Mouse (Mus musculus): ENCODE results near the gene Ankk1. TPM values are rescaled to one million over a fixed set of nuclear protein-coding genes. Genes with fewer than 3 reads are reported as not detected.

The Ankk1 gene
- total RNA-seq (2014; rRNA removed) (0.10 and 0.18 TPM in 2 replicates), polyA plus RNA-seq (2015; fragmentation: Nextera tagmentation; extraction: Ambion mirVana) (not detected in 2 replicates)

- TF ChIP-seq CTCF (IDR thresholded peaks at IDR 0.05; ENCODE audit: low read depth), result no peak
- H3K36me3 ChIP-seq (ENCODE audit: insufficient read depth, low read length), result no peaks in the 10 kb centered on the region
Measured at GRCm38 (mm10) chr9:49426921-49427320, at the start of gene Ankk1. Gene Ankk1, minus strand, starts transcription at chr9:49427021.

GRCm38 (mm10) chr9:49472126-49472525 lies 45.3 kb upstream of the Ankk1 start:
- Histone ChIP-seq H3K9me3 (ENCODE audit: low read length) (no peaks in the 10 kb centered on the region), H3K36me3 (ENCODE audit: insufficient read depth, low read length) (no peaks in the 10 kb centered on the region), H3K4me3 (ENCODE audit: low read length) (no peak overlapping the region), H3K27me3 (ENCODE audit: insufficient read depth, low read length) (no peaks in the 10 kb centered on the region), H3K9ac (replicated peaks; ENCODE audit: low read length) (no peak overlapping the region), H3K4me2 (ENCODE audit: low read depth, low read length) (no peak overlapping the region), H3K27ac (no peak overlapping the region), H3K4me1 (ENCODE audit: insufficient read depth, low read length) (no peaks in the 10 kb centered on the region)
- 75% methylated on average over 11 of the region's 11 CpGs for WGBS
- DNase-seq (ENCODE audit: low spot score), result no peak
- no peak for TF ChIP-seq CTCF (IDR thresholded peaks at IDR 0.05; ENCODE audit: low read depth)
- ATAC-seq, result no peak

More at GRCm38 (mm10) chr9:49426921-49427320, at the start of gene Ankk1:
- Histone ChIP-seq H3K4me2 (ENCODE audit: low read depth, low read length) (no peak within 1 kb of the TSS), H3K27ac (no peak within 1 kb of the TSS), H3K4me3 (ENCODE audit: low read length) (no peak within 1 kb of the TSS), H3K4me1 (ENCODE audit: insufficient read depth, low read length) (peaks cover 6% of the 10 kb centered on the region; the same call in 1 of the 2 replicates), H3K9ac (replicated peaks; ENCODE audit: low read length) (no peak within 1 kb of the TSS), H3K27me3 (ENCODE audit: insufficient read depth, low read length) (no peaks in the 10 kb centered on the region), H3K9me3 (ENCODE audit: low read length) (no peaks in the 10 kb centered on the region)
- DNase-seq (ENCODE audit: low spot score) (no peak), ATAC-seq (no peak)
- 85% methylated on average over 7 of the region's 7 CpGs for WGBS

- 54% methylated on average over 6 of the region's 6 CpGs for WGBS
- Histone ChIP-seq H3K4me1 (ENCODE audit: insufficient read depth, low read length) (no peaks in the 10 kb centered on the region), H3K9ac (replicated peaks; ENCODE audit: low read length) (no peak overlapping the region), H3K27me3 (ENCODE audit: insufficient read depth, low read length) (no peaks in the 10 kb centered on the region), H3K36me3 (ENCODE audit: insufficient read depth, low read length) (no peaks in the 10 kb centered on the region), H3K9me3 (ENCODE audit: low read length) (no peaks in the 10 kb centered on the region), H3K4me3 (ENCODE audit: low read length) (no peak overlapping the region), H3K27ac (no peak overlapping the region), H3K4me2 (ENCODE audit: low read depth, low read length) (no peak overlapping the region)
- no peak for ATAC-seq
- peak; percentile 23 for DNase-seq (ENCODE audit: low spot score)
- no peak for TF ChIP-seq CTCF (IDR thresholded peaks at IDR 0.05; ENCODE audit: low read depth)
Measured at GRCm38 (mm10) chr9:49470946-49471345, 44.1 kb upstream of the Ankk1 start.

- DNase-seq (ENCODE audit: low spot score) (no peak), ATAC-seq (no peak)
- H3K9ac ChIP-seq (replicated peaks; ENCODE audit: low read length), result no peak overlapping the region
- no peak overlapping the region for H3K4me2 ChIP-seq (ENCODE audit: low read depth, low read length)
- H3K4me3 ChIP-seq (ENCODE audit: low read length), result no peak overlapping the region
- WGBS, result 93% methylated on average over 19 of the region's 19 CpGs
- no peaks in the 10 kb centered on the region for H3K9me3 ChIP-seq (ENCODE audit: low read length)
- TF ChIP-seq CTCF (IDR thresholded peaks at IDR 0.05; ENCODE audit: low read depth), result no peak
- H3K4me1 ChIP-seq (ENCODE audit: insufficient read depth, low read length), result no peaks in the 10 kb centered on the region
- H3K27ac ChIP-seq, result no peak overlapping the region
- no peaks in the 10 kb centered on the region for H3K27me3 ChIP-seq (ENCODE audit: insufficient read depth, low read length)
- no peaks in the 10 kb centered on the region for H3K36me3 ChIP-seq (ENCODE audit: insufficient read depth, low read length)
Measured at GRCm38 (mm10) chr9:49470006-49470405, 43.2 kb upstream of the Ankk1 start.

- H3K9me3 ChIP-seq (ENCODE audit: low read length), result no peaks in the 10 kb centered on the region
- H3K4me1 ChIP-seq (ENCODE audit: insufficient read depth, low read length), result no peaks in the 10 kb centered on the region
- DNase-seq (ENCODE audit: low spot score) (no peak), ATAC-seq (no peak)
- H3K27me3 ChIP-seq (ENCODE audit: insufficient read depth, low read length), result no peaks in the 10 kb centered on the region
- TF ChIP-seq CTCF (IDR thresholded peaks at IDR 0.05; ENCODE audit: low read depth), result no peak
- no peak overlapping the region for H3K4me2 ChIP-seq (ENCODE audit: low read depth, low read length)
- H3K36me3 ChIP-seq (ENCODE audit: insufficient read depth, low read length), result no peaks in the 10 kb centered on the region
- no peak overlapping the region for H3K27ac ChIP-seq
- WGBS, result 88% methylated on average over 3 of the region's 3 CpGs
- no peak overlapping the region for H3K4me3 ChIP-seq (ENCODE audit: low read length)
- no peak overlapping the region for H3K9ac ChIP-seq (replicated peaks; ENCODE audit: low read length)
Measured at GRCm38 (mm10) chr9:49456136-49456535, 29.3 kb upstream of the Ankk1 start.

- DNase-seq (ENCODE audit: low spot score) (no peak), ATAC-seq (no peak)
- WGBS, result 97% methylated on average over 1 of the region's 1 CpGs
- Histone ChIP-seq H3K27me3 (ENCODE audit: insufficient read depth, low read length) (no peaks in the 10 kb centered on the region), H3K9me3 (ENCODE audit: low read length) (no peaks in the 10 kb centered on the region), H3K9ac (replicated peaks; ENCODE audit: low read length) (no peak overlapping the region), H3K27ac (no peak overlapping the region), H3K4me1 (ENCODE audit: insufficient read depth, low read length) (no peaks in the 10 kb centered on the region), H3K4me2 (ENCODE audit: low read depth, low read length) (no peak overlapping the region), H3K4me3 (ENCODE audit: low read length) (no peak overlapping the region), H3K36me3 (ENCODE audit: insufficient read depth, low read length) (no peaks in the 10 kb centered on the region)
- no peak for TF ChIP-seq CTCF (IDR thresholded peaks at IDR 0.05; ENCODE audit: low read depth)
Measured at GRCm38 (mm10) chr9:49452396-49452795, 25.6 kb upstream of the Ankk1 start.

- H3K4me3 ChIP-seq (ENCODE audit: low read length), result no peak overlapping the region
- WGBS, result 83% methylated on average over 3 of the region's 3 CpGs
- no peaks in the 10 kb centered on the region for H3K4me1 ChIP-seq (ENCODE audit: insufficient read depth, low read length)
- H3K27ac ChIP-seq, result no peak overlapping the region
- no peaks in the 10 kb centered on the region for H3K36me3 ChIP-seq (ENCODE audit: insufficient read depth, low read length)
- no peaks in the 10 kb centered on the region for H3K9me3 ChIP-seq (ENCODE audit: low read length)
- H3K9ac ChIP-seq (replicated peaks; ENCODE audit: low read length), result no peak overlapping the region
- no peak for TF ChIP-seq CTCF (IDR thresholded peaks at IDR 0.05; ENCODE audit: low read depth)
- no peaks in the 10 kb centered on the region for H3K27me3 ChIP-seq (ENCODE audit: insufficient read depth, low read length)
- DNase-seq (ENCODE audit: low spot score), result no peak
- no peak overlapping the region for H3K4me2 ChIP-seq (ENCODE audit: low read depth, low read length)
- no peak for ATAC-seq
Measured at GRCm38 (mm10) chr9:49450491-49450890, 23.7 kb upstream of the Ankk1 start.
